Mouse (Mus musculus): ENCODE results near the gene Lrmda.

Gene Lrmda

DNA sequence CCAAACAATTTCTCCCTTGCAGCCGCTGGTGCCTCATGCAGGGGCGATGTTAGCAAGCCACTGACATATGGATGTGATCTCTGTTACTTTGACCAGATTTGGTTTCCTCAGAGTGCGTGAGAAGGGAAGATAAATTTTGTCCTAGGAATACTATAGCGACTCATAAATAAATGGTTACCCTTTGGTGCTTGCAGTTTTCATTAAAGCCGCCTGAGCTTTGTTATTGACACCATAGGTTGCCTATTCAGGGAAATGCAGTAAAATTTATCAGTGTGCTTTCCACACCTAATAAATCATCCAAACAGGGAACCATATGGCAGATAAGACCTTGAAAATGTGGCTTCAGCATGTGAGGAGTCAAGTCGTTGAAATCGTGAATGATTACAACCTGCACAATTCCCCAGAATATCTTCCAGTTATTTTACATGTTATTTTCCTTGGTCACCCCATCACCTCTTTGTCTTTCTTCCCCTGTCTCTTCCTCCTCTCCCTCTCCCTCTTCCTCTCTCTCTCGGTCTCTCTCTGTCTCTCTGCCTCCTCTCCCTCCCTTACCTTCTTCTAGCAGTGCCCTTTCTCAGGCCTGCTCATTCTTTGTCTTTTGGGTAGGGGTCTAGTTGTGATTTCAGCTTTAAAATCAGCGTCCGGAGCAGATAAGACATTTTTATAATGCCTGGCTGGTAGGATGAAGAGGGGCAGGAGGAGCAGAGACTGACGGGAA is 148.7 kb downstream of the Lrmda start:
- DNase-seq, result no peak

- DNase-seq, result no peak
Measured at GRCm38 (mm10) chr14:22168795-22169568, 149.5 kb downstream of the Lrmda start.

DNA sequence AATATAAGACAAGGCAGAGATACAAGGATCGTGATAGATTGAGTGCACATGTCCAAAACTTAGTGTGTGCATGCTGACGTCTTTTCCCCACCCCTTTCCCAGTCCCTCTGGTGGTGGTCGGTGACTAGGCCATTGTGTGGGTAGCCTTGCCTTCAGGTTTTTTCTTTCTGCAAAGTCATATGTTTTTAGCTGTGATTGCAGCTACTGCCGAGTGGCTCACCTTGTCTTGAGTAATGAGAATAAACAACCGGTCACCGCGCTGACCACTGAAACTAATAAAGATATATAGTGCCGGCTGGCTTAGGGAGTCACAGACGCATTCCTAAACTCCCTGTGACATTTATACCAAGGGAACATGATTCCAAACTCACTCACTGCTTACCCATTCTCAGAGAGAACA is 155.2 kb downstream of the Lrmda start:
- DNase-seq, result no peak

- DNase-seq, result no peak
Measured at GRCm38 (mm10) chr14:22179761-22180160, 160.2 kb downstream of the Lrmda start.

DNA sequence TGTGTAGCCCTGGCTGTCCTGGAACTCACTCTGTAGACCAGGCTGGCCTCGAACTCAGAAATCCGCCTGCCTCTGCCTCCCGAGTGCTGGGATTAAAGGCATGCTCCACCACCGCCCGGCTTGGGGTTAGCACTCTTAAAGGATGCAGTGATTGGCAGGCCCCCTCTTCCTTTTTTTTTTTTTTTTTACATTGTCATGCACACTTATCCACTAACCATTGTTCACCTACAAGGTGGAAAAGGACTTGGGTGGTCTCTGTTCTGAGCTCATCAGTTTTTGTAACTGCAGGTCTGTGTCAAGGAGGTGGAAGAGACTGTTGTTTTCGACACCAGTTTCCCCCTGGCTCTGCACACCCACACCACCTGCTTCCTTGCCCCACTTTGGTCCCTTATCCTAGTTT is 162.0 kb downstream of the Lrmda start:
- DNase-seq, result no peak

DNA sequence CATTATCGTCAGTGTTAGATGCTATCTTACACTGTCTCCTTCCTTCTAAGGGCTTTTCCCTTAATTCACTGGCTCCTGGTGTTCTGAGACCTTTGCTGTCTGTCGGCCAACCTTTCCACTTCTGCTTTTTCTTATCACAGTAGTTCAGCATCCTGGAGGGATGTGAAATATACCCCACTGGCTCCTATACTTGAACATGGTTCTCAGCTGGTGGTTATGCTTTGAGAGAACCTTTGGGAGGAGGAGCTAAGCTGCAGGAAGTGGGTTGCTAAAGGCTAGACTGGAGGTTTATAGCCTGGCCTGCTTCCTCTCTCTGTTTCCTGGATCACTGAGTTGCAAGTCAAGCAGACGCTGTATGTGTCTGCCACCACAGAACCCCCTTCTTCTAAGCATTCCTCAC is 163.7 kb downstream of the Lrmda start:
- DNase-seq, result no peak

- DNase-seq, result no peak
Measured at GRCm38 (mm10) chr14:22185452-22185851, 165.9 kb downstream of the Lrmda start.

GRCm38 (mm10) chr14:22190111-22190510 is 170.6 kb downstream of the Lrmda start:
- no peak for DNase-seq

DNA sequence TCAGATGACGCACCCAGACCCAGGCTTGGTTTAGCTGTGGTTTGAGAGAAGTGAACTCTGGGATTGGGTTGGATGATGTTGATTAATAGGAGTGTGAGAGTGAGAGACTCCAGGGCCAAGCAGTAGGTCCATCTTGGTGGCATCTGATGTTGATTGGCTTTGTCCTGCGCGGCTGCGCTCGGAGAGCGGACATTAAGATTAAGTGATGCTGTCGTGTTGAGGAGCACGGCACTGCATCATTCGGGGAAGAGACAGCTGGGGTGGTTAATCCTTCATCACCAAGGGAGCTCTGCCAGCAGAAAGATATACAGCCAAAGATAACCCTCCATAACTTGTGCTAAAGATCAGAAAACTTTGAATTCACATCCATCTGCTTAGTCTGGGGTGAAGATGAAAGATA is 172.7 kb downstream of the Lrmda start:
- no peak for DNase-seq

GRCm38 (mm10) chr14:22198021-22198420 is 178.5 kb downstream of the Lrmda start:
- no peak for DNase-seq

DNA sequence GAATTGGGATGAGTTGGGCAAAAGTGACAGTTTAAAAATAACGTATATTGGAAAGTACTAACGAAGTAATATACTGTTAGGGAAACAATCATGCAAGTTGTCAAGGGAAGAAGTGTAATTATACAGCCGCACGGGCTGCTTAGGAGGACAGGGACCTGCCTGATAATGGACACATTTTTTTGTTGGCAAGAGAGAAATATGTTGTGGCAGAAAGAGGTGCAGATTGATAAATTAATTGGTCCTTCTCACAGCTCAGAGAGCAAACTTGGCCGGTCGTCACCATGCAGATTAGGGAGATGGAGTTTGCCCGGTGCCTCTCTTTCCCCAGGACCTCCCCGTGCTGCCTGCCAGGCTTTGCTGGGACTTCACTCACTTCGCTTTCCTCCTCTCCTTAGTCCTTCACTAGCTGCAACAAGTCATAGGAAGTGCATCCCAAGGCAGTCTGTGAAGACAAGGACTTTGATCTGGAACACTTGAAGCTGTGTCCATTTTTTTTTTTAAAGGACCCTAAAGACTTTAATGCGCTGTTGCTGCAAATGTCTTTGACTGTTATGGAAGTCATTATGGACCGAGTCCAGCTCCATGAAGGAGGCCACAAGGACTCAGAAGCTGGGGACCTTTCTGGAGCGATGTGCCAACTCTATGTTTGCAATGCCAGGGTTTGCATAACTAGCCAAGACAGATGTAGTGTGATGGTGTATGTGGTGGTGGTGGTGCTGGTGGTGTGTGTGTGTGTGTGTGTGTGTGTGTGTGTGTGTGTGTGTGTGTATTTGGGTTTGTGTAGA is 179.3 kb downstream of the Lrmda start:
- DNase-seq, result no peak

DNA sequence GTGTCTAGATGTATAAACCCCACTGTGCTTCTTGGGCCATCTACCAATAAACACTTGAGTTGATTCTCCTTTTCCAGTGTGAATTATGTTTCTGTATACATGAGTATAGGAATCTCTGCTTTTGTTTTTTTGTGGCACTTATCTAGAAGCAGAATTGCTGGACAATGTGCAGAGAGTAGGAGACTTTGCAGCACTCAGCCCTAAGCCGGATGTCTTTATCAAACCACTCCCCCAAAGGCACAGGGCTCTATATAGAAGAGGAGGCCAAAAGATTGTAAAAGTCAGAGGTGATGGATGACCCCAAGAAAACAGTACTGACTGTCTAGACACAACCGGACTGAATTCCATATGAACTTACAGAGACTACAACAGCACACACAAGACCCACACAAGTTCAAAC is 182.2 kb downstream of the Lrmda start:
- DNase-seq, result no peak

DNA sequence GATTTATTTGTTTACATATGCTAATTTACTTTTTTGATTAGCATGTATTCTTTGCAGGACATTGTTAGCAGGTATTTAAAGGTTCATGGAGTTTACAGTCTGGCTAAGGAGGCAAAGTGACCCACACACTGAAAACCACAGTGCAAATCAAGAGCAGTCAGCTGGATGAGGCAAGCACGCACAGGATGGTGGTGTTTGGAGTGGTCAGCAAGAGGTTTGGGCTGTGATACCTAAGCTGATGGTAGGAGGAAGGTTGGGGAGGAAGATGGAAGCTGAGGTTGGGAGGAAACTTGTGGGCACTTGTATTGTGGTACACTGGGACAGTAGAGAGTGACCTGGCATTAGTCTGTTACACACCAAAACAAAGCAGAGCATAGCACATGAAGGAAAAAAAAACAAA is 191.1 kb downstream of the Lrmda start:
- no peak for DNase-seq

DNA sequence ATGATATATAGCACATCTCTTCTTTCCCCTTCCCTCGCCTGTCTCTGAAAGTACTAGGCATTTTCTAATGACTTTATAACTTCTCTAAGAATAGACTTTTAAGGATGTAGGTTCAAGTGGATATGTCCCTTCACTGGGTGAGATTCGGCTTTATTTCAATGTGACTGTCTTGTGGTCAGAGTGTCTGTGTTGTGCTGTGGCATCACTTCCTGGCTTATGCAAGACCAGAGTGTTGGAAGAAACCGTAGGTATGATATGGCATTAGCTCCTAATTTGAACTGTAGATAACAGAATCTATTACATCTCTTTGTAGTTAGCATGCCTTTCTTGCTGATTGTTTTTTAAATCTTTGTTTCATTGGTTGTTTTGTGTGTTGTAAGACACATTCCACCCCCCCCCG is 198.7 kb downstream of the Lrmda start:
- DNase-seq, result no peak

- DNase-seq, result no peak
Measured at GRCm38 (mm10) chr14:22222038-22222437, 202.5 kb downstream of the Lrmda start.

- no peak for DNase-seq
Measured at GRCm38 (mm10) chr14:22222574-22222973, 203.1 kb downstream of the Lrmda start.

- DNase-seq, result no peak
Measured at GRCm38 (mm10) chr14:22226205-22226604, 206.7 kb downstream of the Lrmda start.

DNA sequence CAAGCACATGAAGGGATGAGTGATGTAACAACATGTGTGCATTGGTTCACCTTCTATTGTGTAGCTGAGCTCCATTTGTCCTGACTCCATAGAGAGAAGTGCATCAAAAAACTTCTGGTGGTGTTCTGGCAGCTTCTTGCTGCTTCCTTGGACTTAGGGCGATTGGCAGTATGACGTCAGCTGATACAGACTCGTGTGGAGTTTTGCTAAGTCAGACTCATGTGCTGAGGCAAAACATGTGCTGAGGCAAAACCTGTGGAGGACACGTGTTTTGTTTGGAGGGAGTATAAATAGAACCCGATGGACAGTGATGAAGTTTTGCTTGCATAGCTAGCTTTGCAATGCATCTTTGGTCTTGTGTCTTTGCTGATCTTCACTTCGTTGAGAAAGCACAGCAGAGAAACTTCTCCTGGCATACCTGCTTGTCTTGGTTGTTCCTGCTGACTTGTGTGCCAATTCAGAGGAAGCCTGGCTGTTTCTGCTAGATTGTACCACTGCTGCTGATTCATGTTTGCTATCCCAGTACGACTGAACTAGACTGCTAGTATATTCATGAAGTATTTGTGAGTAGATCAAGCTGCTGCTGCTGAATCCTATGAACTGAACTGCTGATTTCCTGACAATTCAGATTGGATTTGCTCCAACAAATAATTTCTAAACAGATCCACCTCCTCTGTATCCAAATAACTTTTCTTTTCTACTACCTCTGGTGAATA is 208.9 kb downstream of the Lrmda start:
- no peak for DNase-seq

- no peak for DNase-seq
Measured at GRCm38 (mm10) chr14:22240315-22240714, 220.8 kb downstream of the Lrmda start.

DNA sequence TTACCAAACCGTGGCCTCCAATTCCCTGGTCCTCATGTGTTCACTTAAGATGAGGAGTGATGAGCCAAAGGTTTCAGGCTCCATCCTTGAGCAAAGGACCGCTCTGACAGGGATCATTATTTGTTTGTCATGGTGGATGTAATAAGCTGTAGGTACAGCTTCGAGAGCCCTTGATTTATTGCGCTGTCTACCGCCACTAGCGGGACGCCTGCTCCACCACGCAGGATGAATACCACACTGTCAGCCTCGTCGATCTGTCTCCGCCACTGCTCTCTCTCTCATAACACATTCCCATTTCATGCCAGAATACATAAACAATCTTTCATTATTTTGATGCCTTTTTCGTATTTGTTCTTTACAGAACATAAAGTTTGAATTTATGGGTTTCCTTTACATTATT is 235.9 kb downstream of the Lrmda start:
- no peak for DNase-seq

- no peak for DNase-seq
Measured at GRCm38 (mm10) chr14:22256274-22256673, 236.8 kb downstream of the Lrmda start.

GRCm38 (mm10) chr14:22259376-22260032 is 240.0 kb downstream of the Lrmda start:
- no peak for DNase-seq

- no peak for DNase-seq
Measured at GRCm38 (mm10) chr14:22260033-22260419, 240.5 kb downstream of the Lrmda start.
